Mouse (Mus musculus) hindbrain, embryonic 14.5 days (tissue): ENCODE data around the gene Gm11492. TPM values are rescaled to one million over a fixed set of nuclear protein-coding genes. Genes with fewer than 3 reads are reported as not detected.

Experiments used
- ATAC-seq: fragments of 200-750 bp; cut with Nextera tagmentation; 2 replicates; pipeline ENCODE4 v1.8.0; 2017; ENCODE audit warnings: moderate number of reproducible peaks, mild to moderate bottlenecking, moderate TSS enrichment, moderate library complexity; ENCODE audit not compliant: low FRiP score
- DNase-seq: peaks from one replicate; pipeline ENCODE4 v3.0.0-alpha.2; 2015; ENCODE audit warnings: low spot score
- H3K27ac ChIP-seq: fragments of 300-500 bp; sonication (generic); 2 replicates; pipeline ENCODE4 v1.5.1; 2014; ENCODE audit warnings: mild to moderate bottlenecking, moderate library complexity
- H3K27me3 ChIP-seq: fragments of 300-500 bp; sonication (generic); 2 replicates; pipeline ENCODE4 v1.6.1; 2014; ENCODE audit warnings: mild to moderate bottlenecking, low read length, mixed read lengths; ENCODE audit not compliant: control insufficient read depth, insufficient read depth
- H3K36me3 ChIP-seq: fragments of 300-500 bp; sonication (generic); replicated peaks from 2 replicates; pipeline ENCODE4 v1.6.1; 2014; ENCODE audit not compliant: control insufficient read depth, insufficient read depth
- H3K4me1 ChIP-seq: fragments of 300-500 bp; sonication (generic); replicated peaks from 2 replicates; pipeline ENCODE4 v1.6.1; 2014; ENCODE audit warnings: antibody characterized with exemption, low read length, mixed read lengths; ENCODE audit not compliant: control insufficient read depth, insufficient read depth
- H3K4me2 ChIP-seq: fragments of 300-500 bp; sonication (generic); replicated peaks from 2 replicates; pipeline ENCODE4 v1.6.1; 2014; ENCODE audit warnings: mild to moderate bottlenecking, moderate library complexity
- H3K4me3 ChIP-seq: fragments of 300-500 bp; sonication (generic); replicated peaks from 2 replicates; pipeline ENCODE4 v1.5.1; 2014; ENCODE audit warnings: mild to moderate bottlenecking, low read length
- H3K9ac ChIP-seq: fragments of 300-500 bp; sonication (generic); 2 replicates; pipeline ENCODE4 v1.6.1; 2014
- H3K9me3 ChIP-seq: fragments of 300-500 bp; sonication (generic); 2 replicates; pipeline ENCODE4 v1.6.1; 2016; ENCODE audit warnings: low read length; ENCODE audit not compliant: control insufficient read depth
- WGBS: fragments of 180-500 bp; shearing (Covaris S2); extraction: QIAGEN DNeasy Blood & Tissue Kit; methylation state at CpG from one replicate; pipeline ENCODE4 v1.1.7; 2014; 5-methylcytosine and 5-hydroxymethylcytosine counted together
- polyA plus RNA-seq: library from polyadenylated mRNA; unstranded; fragments of >200 nt; fragmentation: Nextera tagmentation; extraction: Ambion mirVana; gene quantifications from 2 replicates; pipeline ENCODE4 v1.2.1, GENCODE M21; 2014

Gene Gm11492
- polyA plus RNA-seq, 1 experiment from 2014 or later: not detected

- no peak for DNase-seq
- no peak overlapping the region for H3K4me3 ChIP-seq
- no peaks in the 10 kb centered on the region for H3K4me1 ChIP-seq
- no peak overlapping the region for H3K4me2 ChIP-seq
- H3K27me3 ChIP-seq: no peaks in the 10 kb centered on the region
- ATAC-seq: no peak
- WGBS: 93% methylated on average over 7 of the region's 7 CpGs
- no peaks in the 10 kb centered on the region for H3K9me3 ChIP-seq
- no peak overlapping the region for H3K9ac ChIP-seq
- H3K36me3 ChIP-seq: peaks cover 100% of the 10 kb centered on the region
- H3K27ac ChIP-seq: no peak overlapping the region
Observed at GRCm38 (mm10) chr11:87613972-87614371, 47.5 kb downstream of the Gm11492 start.

GRCm38 (mm10) chr11:87615551-87615950 lies 49.1 kb downstream of the Gm11492 start:
- ATAC-seq (no peak), DNase-seq (no peak)
- Histone ChIP-seq H3K36me3 (peaks cover 99% of the 10 kb centered on the region), H3K4me2 (no peak overlapping the region), H3K27ac (no peak overlapping the region), H3K27me3 (no peaks in the 10 kb centered on the region), H3K4me3 (no peak overlapping the region), H3K9me3 (no peaks in the 10 kb centered on the region), H3K9ac (no peak overlapping the region), H3K4me1 (no peaks in the 10 kb centered on the region)
- 96% methylated on average over 5 of the region's 5 CpGs for WGBS

- Histone ChIP-seq H3K36me3 (peaks cover 97% of the 10 kb centered on the region), H3K27ac (no peak overlapping the region), H3K4me2 (no peak overlapping the region), H3K27me3 (no peaks in the 10 kb centered on the region), H3K4me3 (no peak overlapping the region), H3K4me1 (no peaks in the 10 kb centered on the region), H3K9me3 (no peaks in the 10 kb centered on the region), H3K9ac (no peak overlapping the region)
- ATAC-seq (no peak), DNase-seq (no peak)
- 100% methylated on average over 2 of the region's 2 CpGs for WGBS
Observed at GRCm38 (mm10) chr11:87615952-87616351, 49.5 kb downstream of the Gm11492 start.

- H3K4me3 ChIP-seq: no peak within 1 kb of the TSS
- no peak for ATAC-seq
Observed at GRCm38 (mm10) chr11:87616790-87617474, 50.5 kb downstream of the Gm11492 start, which contains the start of gene Hsf5. Gene Hsf5, plus strand, starts transcription at chr11:87617164.

GRCm38 (mm10) chr11:87617606-87618005 lies 51.2 kb downstream of the Gm11492 start:
- Histone ChIP-seq H3K27me3 (no peaks in the 10 kb centered on the region), H3K27ac (no peak overlapping the region), H3K4me1 (no peaks in the 10 kb centered on the region), H3K4me3 (no peak overlapping the region), H3K9me3 (no peaks in the 10 kb centered on the region), H3K4me2 (no peak overlapping the region), H3K36me3 (peaks cover 91% of the 10 kb centered on the region), H3K9ac (no peak overlapping the region)
- ATAC-seq (no peak), DNase-seq (no peak)
- WGBS: 91% methylated on average over 32 of the region's 32 CpGs

More at GRCm38 (mm10) chr11:87616790-87617474, 50.5 kb downstream of the Gm11492 start, which contains the start of gene Hsf5:
- Histone ChIP-seq H3K4me2 (no peak within 1 kb of the TSS), H3K36me3 (peaks cover 92% of the 10 kb centered on the region), H3K9me3 (no peaks in the 10 kb centered on the region), H3K9ac (no peak within 1 kb of the TSS), H3K4me1 (no peaks in the 10 kb centered on the region), H3K27me3 (no peaks in the 10 kb centered on the region), H3K27ac (no peak within 1 kb of the TSS)
- no peak for DNase-seq
- 89% methylated on average over 69 of the region's 69 CpGs for WGBS

Other genes starting within 250 kb of the Gm11492 start
- gene Ppm1e, start 207.6 kb upstream of the Gm11492 start, polyA plus RNA-seq: 40.7 and 44.1 TPM in 2 replicates
- 3.2 and 4.0 TPM in 2 replicates for gene Rad51c, start 161.7 kb upstream of the Gm11492 start, polyA plus RNA-seq
- gene Tex14, start 161.6 kb upstream of the Gm11492 start, polyA plus RNA-seq: 0.72 and 1.1 TPM in 2 replicates
- gene Sept4, start 2.2 kb downstream of the Gm11492 start, polyA plus RNA-seq: 26.2 and 29.6 TPM in 2 replicates
- gene Mtmr4, start 25.5 kb downstream of the Gm11492 start, polyA plus RNA-seq: 53.4 and 68.7 TPM in 2 replicates
- 0.31 and 0.33 TPM in 2 replicates for gene Hsf5, start 50.5 kb downstream of the Gm11492 start, polyA plus RNA-seq
- gene Rnf43, start 96.1 kb downstream of the Gm11492 start, polyA plus RNA-seq: 0.83 and 0.84 TPM in 2 replicates
- 137 and 152 TPM in 2 replicates for gene Supt4a, start 170.9 kb downstream of the Gm11492 start, polyA plus RNA-seq
- gene Tspoap1, start 193.9 kb downstream of the Gm11492 start, polyA plus RNA-seq: 43.8 and 46.9 TPM in 2 replicates
- gene Mpo, start 226.9 kb downstream of the Gm11492 start, polyA plus RNA-seq: 0.22 and 0.88 TPM in 2 replicates